Mouse (Mus musculus): ENCODE results near the gene Nolc1. TPM values are rescaled to one million over a fixed set of nuclear protein-coding genes. Genes with fewer than 3 reads are reported as not detected.

Gene Nolc1
- 38.8 and 38.9 TPM in 2 replicates for polyA plus RNA-seq (2012; rRNA removed)

DNA sequence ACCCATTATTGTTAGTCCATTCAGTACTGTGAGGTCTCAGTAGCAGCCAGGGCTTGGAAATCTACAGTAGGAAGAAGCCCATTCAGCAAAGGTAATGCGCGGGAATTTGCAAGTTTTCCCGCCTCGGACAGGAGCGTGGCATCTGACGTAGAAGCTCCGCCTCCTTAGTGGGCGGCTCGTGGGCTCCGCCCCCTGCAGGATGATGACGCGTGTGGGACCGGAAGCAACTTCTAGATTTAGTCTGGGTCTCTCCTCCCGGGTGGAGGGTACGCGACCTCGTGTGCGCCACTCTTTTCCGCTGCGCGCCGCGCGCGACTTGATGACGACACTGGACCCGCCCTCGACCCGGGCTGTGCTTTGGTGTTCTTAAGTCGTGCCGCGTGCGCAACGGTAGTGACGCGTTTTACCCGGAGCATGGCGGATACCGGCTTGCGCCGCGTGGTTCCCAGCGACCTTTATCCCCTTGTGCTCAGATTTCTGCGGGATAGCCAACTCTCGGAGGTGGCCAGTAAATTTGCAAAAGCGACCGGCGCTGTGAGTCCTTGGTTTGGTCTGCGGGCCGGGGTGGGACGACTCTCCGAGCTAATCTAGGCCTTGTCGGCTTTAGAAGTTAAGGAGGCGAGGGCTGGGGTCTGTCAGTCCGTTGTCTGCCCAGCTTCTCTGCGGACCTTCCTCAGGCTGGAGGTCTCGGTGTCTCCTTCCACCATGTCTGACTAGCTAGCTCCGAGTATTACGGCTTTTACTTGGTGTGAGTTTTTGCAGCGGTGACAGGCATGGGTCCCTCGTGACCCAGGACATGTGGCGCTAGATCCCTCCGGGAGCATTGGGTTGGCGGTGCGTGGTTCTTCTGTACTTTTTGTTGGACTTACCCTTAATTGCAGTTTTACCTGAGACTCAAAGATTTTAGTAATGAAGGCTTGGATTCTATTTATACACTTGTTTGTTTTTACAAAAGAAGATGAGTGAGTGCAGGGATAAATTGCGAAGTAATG, at the start of gene Nolc1:
Nolc1 (plus strand) TSS at position 248 of the 992 bp plus-strand sequence.
- DNase-seq, result peak; percentile 99

DNA sequence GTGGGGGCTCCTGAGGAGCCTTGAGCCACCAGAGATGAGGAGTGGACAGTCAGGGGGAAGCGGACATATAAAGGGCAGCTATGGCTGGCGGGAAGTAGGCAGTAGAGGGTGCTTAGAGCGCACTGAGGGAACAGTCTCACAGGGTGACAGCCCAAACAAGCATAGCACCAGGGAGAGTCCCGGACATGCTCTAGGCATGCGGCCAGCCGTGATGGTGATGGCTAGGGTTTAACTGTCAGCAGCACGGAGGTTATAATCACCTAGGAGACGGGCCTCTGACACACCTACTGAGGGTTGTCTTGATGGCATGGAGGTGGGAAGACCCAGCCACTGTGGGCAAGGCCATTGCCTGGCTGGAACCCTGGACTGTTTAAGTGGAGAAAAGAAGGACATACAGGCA, 49.1 kb upstream of the Nolc1 start:
- Histone ChIP-seq H3K4me3 (replicated peaks; ENCODE audit: insufficient read depth, low read depth, low read length) (no peak overlapping the region), H3K27me3 (ENCODE audit: control insufficient read depth, insufficient read depth, low read length) (no peaks in the 10 kb centered on the region), H3K4me1 (ENCODE audit: control insufficient read depth, insufficient read depth, low read length) (no peaks in the 10 kb centered on the region), H3K27ac (ENCODE audit: insufficient read depth, low read length) (no peak overlapping the region)
- DNase-seq, result no peak
- WGBS, result 30% methylated on average over 8 of the region's 8 CpGs
- TF ChIP-seq CTCF (IDR thresholded peaks at IDR 0.05; ENCODE audit: borderline replicate concordance, insufficient read depth, low read depth, low read length) (no peak), POLR2A (IDR thresholded peaks at IDR 0.05; ENCODE audit: borderline replicate concordance, insufficient read depth, low read length) (no peak)

More for the DNA sequence above, at the start of gene Nolc1:
- under 1% methylated on average over 66 of the region's 66 CpGs for WGBS
- no peaks in the 10 kb centered on the region for H3K4me1 ChIP-seq (ENCODE audit: control insufficient read depth, insufficient read depth, low read length)
- no peaks in the 10 kb centered on the region for H3K27me3 ChIP-seq (ENCODE audit: control insufficient read depth, insufficient read depth, low read length)
- peak within 1 kb of the TSS; percentile 67 for H3K4me3 ChIP-seq (replicated peaks; ENCODE audit: insufficient read depth, low read depth, low read length)
- H3K27ac ChIP-seq (ENCODE audit: insufficient read depth, low read length), result no peak within 1 kb of the TSS
- no peak for TF ChIP-seq CTCF (IDR thresholded peaks at IDR 0.05; ENCODE audit: borderline replicate concordance, insufficient read depth, low read depth, low read length)
- TF ChIP-seq POLR2A (IDR thresholded peaks at IDR 0.05; ENCODE audit: borderline replicate concordance, insufficient read depth, low read length), result peak; percentile 73

DNA sequence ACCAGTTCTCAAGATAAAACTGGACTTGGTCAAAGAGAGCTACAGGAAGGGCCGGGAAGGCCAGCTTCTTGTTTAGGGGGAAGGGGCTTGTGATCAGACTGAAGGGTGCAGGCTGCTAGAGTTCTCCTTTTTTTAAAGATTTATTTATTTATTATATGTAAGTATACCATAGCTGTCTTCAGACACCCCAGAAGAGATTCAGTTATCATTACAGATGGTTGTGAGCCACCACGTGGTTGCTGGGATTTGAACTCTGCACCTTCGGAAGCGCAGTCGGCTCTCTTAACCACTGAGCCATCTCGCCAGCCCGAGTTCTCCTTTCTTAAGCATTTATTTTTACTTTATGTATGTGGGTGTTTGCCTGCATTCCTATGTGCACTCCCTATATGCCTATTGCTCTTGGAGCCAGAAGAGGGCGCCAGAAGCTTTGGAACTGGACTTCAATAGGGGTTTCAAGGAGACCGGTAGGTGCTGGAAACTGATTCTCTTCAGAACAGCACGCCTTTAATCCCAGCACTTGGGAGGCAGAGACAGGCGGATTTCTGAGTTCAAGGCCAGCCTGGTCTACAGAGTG, 46.8 kb upstream of the Nolc1 start:
- 72% methylated on average over 11 of the region's 11 CpGs for WGBS
- H3K4me3 ChIP-seq (replicated peaks; ENCODE audit: insufficient read depth, low read depth, low read length), result no peak overlapping the region
- no peaks in the 10 kb centered on the region; the same call in 1 of the 2 replicates for H3K4me1 ChIP-seq (ENCODE audit: control insufficient read depth, insufficient read depth, low read length)
- no peak for DNase-seq
- no peaks in the 10 kb centered on the region for H3K27me3 ChIP-seq (ENCODE audit: control insufficient read depth, insufficient read depth, low read length)
- no peak overlapping the region for H3K27ac ChIP-seq (ENCODE audit: insufficient read depth, low read length)
- TF ChIP-seq CTCF (IDR thresholded peaks at IDR 0.05; ENCODE audit: borderline replicate concordance, insufficient read depth, low read depth, low read length) (peak; percentile 3; the same call in 1 of the 2 replicates), POLR2A (IDR thresholded peaks at IDR 0.05; ENCODE audit: borderline replicate concordance, insufficient read depth, low read length) (no peak)

DNA sequence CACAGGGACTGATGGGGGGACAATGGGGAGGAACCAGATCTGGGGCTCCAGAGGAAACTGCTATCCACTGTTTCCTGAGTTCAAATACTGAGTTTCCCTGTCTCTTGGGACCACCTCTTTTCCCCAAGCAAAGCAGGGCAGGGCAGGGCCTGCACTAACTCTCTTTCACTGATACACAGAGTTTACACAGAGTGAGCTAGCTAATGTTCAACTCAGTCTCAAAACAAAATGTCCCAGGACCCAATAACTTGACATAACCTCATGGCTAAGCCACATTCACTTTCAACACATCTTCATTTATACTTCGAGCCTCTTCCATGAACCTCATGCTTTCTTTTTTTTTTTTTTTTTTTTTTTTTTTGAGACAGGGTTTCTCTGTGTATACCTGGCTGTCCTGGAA, 46.0 kb upstream of the Nolc1 start:
- no peaks in the 10 kb centered on the region for H3K27me3 ChIP-seq (ENCODE audit: control insufficient read depth, insufficient read depth, low read length)
- no peak overlapping the region for H3K4me3 ChIP-seq (replicated peaks; ENCODE audit: insufficient read depth, low read depth, low read length)
- DNase-seq, result no peak
- peaks cover 1% of the 10 kb centered on the region for H3K4me1 ChIP-seq (ENCODE audit: control insufficient read depth, insufficient read depth, low read length)
- TF ChIP-seq POLR2A (IDR thresholded peaks at IDR 0.05; ENCODE audit: borderline replicate concordance, insufficient read depth, low read length) (no peak), CTCF (IDR thresholded peaks at IDR 0.05; ENCODE audit: borderline replicate concordance, insufficient read depth, low read depth, low read length) (no peak)
- no peak overlapping the region for H3K27ac ChIP-seq (ENCODE audit: insufficient read depth, low read length)
- 91% methylated on average over 1 of the region's 1 CpGs for WGBS

DNA sequence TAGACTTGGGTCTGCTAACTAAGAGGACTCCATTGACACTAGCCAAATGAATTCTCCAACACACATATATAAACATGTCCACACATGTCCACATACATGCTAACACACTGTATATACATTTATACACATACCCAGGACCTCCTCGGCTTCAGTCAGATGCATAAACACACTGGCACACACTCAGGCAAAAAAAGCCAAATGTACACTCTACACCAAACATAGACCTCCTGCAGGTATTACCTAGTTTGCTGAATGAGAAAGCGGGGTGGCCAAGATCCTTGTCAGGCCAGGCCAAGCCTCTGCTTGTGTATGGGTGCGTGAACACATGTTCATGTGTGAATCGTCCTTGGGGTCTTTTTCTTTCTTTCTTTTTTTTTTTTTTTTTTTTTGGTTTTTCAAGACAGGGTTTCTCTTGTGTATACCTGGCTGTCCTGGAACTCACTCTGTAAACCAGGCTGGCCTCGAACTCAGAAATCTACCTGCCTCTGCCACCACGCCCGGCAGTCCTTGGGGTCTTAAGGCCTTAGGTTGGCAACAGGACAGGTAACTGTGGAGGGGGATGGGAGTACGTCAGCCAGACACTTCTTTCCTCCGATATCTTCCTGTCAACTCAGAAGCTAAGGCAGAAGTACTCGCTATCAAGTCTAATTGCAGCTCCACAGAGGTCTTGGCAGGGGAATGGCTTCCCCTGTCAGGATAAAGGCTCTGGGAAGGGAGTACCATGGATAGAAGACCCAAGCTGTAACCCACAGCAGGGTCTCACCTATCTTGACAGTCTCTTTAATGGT, 45.3 kb upstream of the Nolc1 start:
- Histone ChIP-seq H3K4me1 (ENCODE audit: control insufficient read depth, insufficient read depth, low read length) (peaks cover 7% of the 10 kb centered on the region), H3K27me3 (ENCODE audit: control insufficient read depth, insufficient read depth, low read length) (no peaks in the 10 kb centered on the region), H3K4me3 (replicated peaks; ENCODE audit: insufficient read depth, low read depth, low read length) (no peak overlapping the region), H3K27ac (ENCODE audit: insufficient read depth, low read length) (no peak overlapping the region)
- no peak for DNase-seq
- 87% methylated on average over 10 of the region's 10 CpGs for WGBS
- TF ChIP-seq POLR2A (IDR thresholded peaks at IDR 0.05; ENCODE audit: borderline replicate concordance, insufficient read depth, low read length), result no peak
- no peak for TF ChIP-seq CTCF (IDR thresholded peaks at IDR 0.05; ENCODE audit: borderline replicate concordance, insufficient read depth, low read depth, low read length)

DNA sequence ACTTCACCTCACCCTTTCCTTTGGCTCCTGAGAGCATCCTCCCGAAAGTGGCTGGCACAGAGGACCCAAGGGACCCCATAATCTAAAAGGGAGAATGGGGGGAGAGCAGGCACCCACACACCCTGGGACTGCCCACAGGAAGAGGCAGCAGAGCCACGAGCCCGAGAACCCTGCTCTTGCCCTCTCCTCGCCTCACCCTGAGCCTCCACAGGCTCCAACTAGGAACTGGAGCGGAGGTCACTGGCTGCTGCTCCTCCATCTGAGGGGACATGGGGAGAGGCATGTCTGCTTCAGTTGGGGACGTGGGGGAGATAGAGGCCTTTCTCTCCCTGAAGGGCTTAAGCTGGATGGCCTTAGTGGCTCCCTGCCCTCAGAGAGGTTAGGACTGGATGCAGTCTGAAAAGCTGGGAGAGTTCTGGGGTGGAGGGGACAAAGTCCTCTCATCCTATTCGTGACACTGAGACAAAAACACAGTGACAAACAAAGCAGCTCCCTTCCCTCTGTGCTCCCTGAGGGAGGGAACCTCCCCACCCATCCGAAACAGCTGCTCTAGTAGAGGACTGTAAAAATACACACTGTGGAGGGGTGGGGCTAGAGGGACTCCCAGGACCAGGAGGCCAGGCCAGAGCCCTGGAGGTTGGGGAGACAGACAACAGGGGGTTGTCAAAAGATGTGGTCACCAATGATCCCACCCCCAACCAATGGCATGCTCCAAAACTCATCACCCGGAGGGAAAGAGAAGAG, 43.8 kb upstream of the Nolc1 start:
- H3K4me3 ChIP-seq (replicated peaks; ENCODE audit: insufficient read depth, low read depth, low read length), result no peak overlapping the region
- TF ChIP-seq POLR2A (IDR thresholded peaks at IDR 0.05; ENCODE audit: borderline replicate concordance, insufficient read depth, low read length) (no peak), CTCF (IDR thresholded peaks at IDR 0.05; ENCODE audit: borderline replicate concordance, insufficient read depth, low read depth, low read length) (no peak)
- no peaks in the 10 kb centered on the region for H3K27me3 ChIP-seq (ENCODE audit: control insufficient read depth, insufficient read depth, low read length)
- peaks cover 19% of the 10 kb centered on the region for H3K4me1 ChIP-seq (ENCODE audit: control insufficient read depth, insufficient read depth, low read length)
- DNase-seq, result no peak
- WGBS, result 56% methylated on average over 9 of the region's 9 CpGs
- no peak overlapping the region for H3K27ac ChIP-seq (ENCODE audit: insufficient read depth, low read length)
